Mouse (Mus musculus) small intestine, adult 2 months (tissue): ENCODE results near the gene Cacna1h. TPM values are rescaled to one million over a fixed set of nuclear protein-coding genes. Genes with fewer than 3 reads are reported as not detected.
A peak's percentile ranks its signal among the peaks of the same experiment; 100 is the strongest.

Experiments used
- H3K27ac ChIP-seq: fragments of 200-500 bp; 2 replicates; pipeline ENCODE4 v1.5.1; 2012; ENCODE audit warnings: low read depth, low read length, control low read depth, inconsistent platforms; ENCODE audit not compliant: insufficient read depth
- H3K27me3 ChIP-seq: fragments of 200-500 bp; 2 replicates; pipeline ENCODE4 v1.6.1; 2012; ENCODE audit warnings: mild to moderate bottlenecking, moderate library complexity, low read length, inconsistent platforms; ENCODE audit not compliant: control insufficient read depth, insufficient read depth
- H3K36me3 ChIP-seq: fragments of 200-500 bp; 2 replicates; pipeline ENCODE4 v1.6.1; 2012; ENCODE audit warnings: mild to moderate bottlenecking, low read length, control low read depth, inconsistent platforms; ENCODE audit not compliant: control insufficient read depth, insufficient read depth
- H3K4me1 ChIP-seq: fragments of 200-500 bp; 2 replicates; pipeline ENCODE4 v1.6.1; 2012; ENCODE audit warnings: low read length, inconsistent platforms, mixed read lengths; ENCODE audit not compliant: control insufficient read depth, insufficient read depth, insufficient read length
- H3K4me3 ChIP-seq: fragments of 200-500 bp; 2 replicates; pipeline ENCODE4 v1.5.1; 2012; ENCODE audit warnings: low read depth, mild to moderate bottlenecking, control low read depth, inconsistent platforms, low read length, moderate library complexity
- CTCF ChIP-seq: fragments of 200-500 bp; IDR thresholded peaks from 2 replicates; pipeline ENCODE4 v1.5.1; 2012; ENCODE audit warnings: low read depth, mild to moderate bottlenecking, control low read depth, inconsistent platforms, low read length, moderate library complexity, mixed read lengths; ENCODE audit not compliant: insufficient replicate concordance, insufficient read length; ENCODE audit errors: extremely low read depth
- POLR2A ChIP-seq: fragments of 200-500 bp; IDR thresholded peaks from 2 replicates; pipeline ENCODE4 v1.6.1; 2012; ENCODE audit warnings: low read depth, mild to moderate bottlenecking, control low read depth, inconsistent platforms, low read length, moderate library complexity
- WGBS: fragments of 180-500 bp; shearing (Covaris S2); methylation state at CpG from one replicate; pipeline ENCODE4 v1.1.7; 2018; 5-methylcytosine and 5-hydroxymethylcytosine counted together
- polyA plus RNA-seq: library from polyadenylated mRNA; depleted of rRNA; stranded (reverse); fragments of >200 nt; gene quantifications from 2 replicates; pipeline ENCODE4 v1.2.3, GENCODE M21; 2012

The Cacna1h gene
- polyA plus RNA-seq, 1 experiment: 19.6 TPM

DNA sequence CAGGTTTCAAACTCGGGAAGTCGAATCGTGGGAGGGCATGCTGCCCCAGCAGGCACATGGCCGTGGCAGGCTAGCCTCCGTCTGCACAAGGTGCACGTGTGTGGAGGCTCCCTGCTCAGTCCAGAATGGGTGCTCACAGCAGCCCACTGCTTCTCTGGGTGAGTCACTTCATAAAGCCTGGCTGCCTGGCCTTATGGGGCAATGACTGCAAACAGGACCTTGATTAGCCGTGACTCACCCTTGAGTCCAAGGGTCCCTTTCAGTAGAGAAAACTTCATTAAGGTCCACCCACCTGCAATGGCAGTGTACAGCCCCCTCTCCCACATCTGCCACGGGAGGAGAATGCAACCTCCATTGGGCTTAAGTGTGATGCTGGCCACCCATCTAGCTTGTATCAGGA lies 61.1 kb downstream of the Cacna1h start:
- Histone ChIP-seq H3K4me1 (no peaks in the 10 kb centered on the region), H3K36me3 (no peaks in the 10 kb centered on the region), H3K27me3 (no peaks in the 10 kb centered on the region), H3K27ac (0 out of 2 replicates have a peak overlapping the region, but pooled peaks have one; percentile 12), H3K4me3 (no peak overlapping the region)
- no peak for TF ChIP-seq POLR2A
- TF ChIP-seq CTCF: no peak
- 27% methylated on average over 8 of the region's 8 CpGs for WGBS

- Histone ChIP-seq H3K27ac (peak within 1 kb of the TSS; percentile 38), H3K36me3 (no peaks in the 10 kb centered on the region), H3K4me1 (no peaks in the 10 kb centered on the region), H3K4me3 (no peak within 1 kb of the TSS), H3K27me3 (no peaks in the 10 kb centered on the region)
- TF ChIP-seq POLR2A (no peak), CTCF (no peak)
- 64% methylated on average over 3 of the region's 3 CpGs for WGBS
Observed at GRCm38 (mm10) chr17:25368973-25369372, 64.6 kb downstream of the Cacna1h start, which contains the start of gene Tpsg1. Gene Tpsg1 (plus strand): TSS chr17:25369273.

DNA sequence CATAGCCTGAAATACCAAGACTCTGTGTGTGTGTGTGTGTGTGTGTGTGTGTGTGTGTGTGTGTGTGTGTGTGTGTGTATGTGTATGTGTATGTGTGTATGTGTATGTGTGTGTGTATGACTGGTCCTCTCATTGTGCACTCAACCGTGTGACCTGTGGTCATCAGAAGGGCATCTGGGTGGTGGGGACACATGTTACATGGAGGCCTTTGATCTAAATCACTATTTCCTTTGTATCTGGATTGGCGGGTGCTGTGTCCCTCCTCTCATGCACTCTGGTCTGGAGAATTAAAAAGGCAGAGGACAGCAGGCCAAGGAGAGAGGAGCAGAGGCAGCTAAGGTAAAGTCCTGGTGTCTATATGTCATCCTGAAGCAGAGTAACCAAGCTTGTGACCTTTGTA lies 67.6 kb downstream of the Cacna1h start, which contains the start of gene Tpsb2:
Tpsb2 (plus strand) TSS at position 301 of the 400 bp plus-strand sequence.
- 60% methylated on average over 2 of the region's 2 CpGs for WGBS
- Histone ChIP-seq H3K27ac (no peak within 1 kb of the TSS), H3K36me3 (no peaks in the 10 kb centered on the region), H3K4me1 (no peaks in the 10 kb centered on the region), H3K27me3 (no peaks in the 10 kb centered on the region; the same call in 1 of the 2 replicates), H3K4me3 (no peak within 1 kb of the TSS)
- TF ChIP-seq CTCF (no peak), POLR2A (no peak)

GRCm38 (mm10) chr17:25363726-25364125 lies 69.9 kb downstream of the Cacna1h start:
- Histone ChIP-seq H3K4me3 (no peak overlapping the region), H3K27ac (no peak overlapping the region), H3K36me3 (no peaks in the 10 kb centered on the region), H3K4me1 (no peaks in the 10 kb centered on the region), H3K27me3 (no peaks in the 10 kb centered on the region; the same call in 1 of the 2 replicates)
- 3% methylated on average over 1 of the region's 1 CpGs for WGBS
- TF ChIP-seq POLR2A (no peak), CTCF (peak; percentile 72; the same call in 1 of the 2 replicates)

DNA sequence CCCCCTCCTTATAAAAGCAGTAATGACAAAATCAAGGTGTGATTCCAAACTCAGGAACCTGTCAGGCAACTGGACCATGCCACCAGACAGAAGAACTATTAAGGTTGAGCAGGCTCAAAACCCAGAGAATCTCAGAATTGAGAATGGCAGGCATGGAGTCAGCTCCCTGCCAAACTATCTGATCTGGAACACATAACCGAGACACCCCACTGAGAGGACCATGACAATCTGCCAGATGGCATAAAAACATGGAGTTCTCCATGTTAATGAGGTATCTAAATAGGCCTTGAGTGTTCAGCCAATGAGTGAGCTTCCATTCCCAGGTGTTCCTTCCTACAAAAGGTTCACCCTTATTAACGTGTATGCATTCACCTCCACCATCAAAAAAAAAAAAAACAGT lies 72.3 kb downstream of the Cacna1h start:
- Histone ChIP-seq H3K27me3 (no peaks in the 10 kb centered on the region; the same call in 1 of the 2 replicates), H3K4me3 (no peak overlapping the region), H3K4me1 (no peaks in the 10 kb centered on the region), H3K36me3 (no peaks in the 10 kb centered on the region), H3K27ac (no peak overlapping the region)
- WGBS: 50% methylated on average over 2 of the region's 2 CpGs
- no peak for TF ChIP-seq CTCF
- TF ChIP-seq POLR2A: no peak

- Histone ChIP-seq H3K4me3 (no peak within 1 kb of the TSS), H3K27me3 (no peaks in the 10 kb centered on the region), H3K27ac (no peak within 1 kb of the TSS), H3K4me1 (no peaks in the 10 kb centered on the region), H3K36me3 (no peaks in the 10 kb centered on the region)
- TF ChIP-seq CTCF (no peak), POLR2A (no peak)
- 73% methylated on average over 4 of the region's 4 CpGs for WGBS
Observed at GRCm38 (mm10) chr17:25345462-25345861, 88.1 kb downstream of the Cacna1h start, which contains the start of gene Tpsab1. Gene Tpsab1 (minus strand): TSS chr17:25345562.

- TF ChIP-seq POLR2A (no peak), CTCF (no peak)
- Histone ChIP-seq H3K4me3 (no peak overlapping the region), H3K4me1 (no peaks in the 10 kb centered on the region), H3K27me3 (no peaks in the 10 kb centered on the region), H3K36me3 (no peaks in the 10 kb centered on the region), H3K27ac (no peak overlapping the region)
- WGBS: 32% methylated on average over 3 of the region's 3 CpGs
Observed at GRCm38 (mm10) chr17:25341490-25341889, 92.1 kb downstream of the Cacna1h start.
